Mouse (Mus musculus) CH12.LX (cell line): ENCODE data around the gene Cep70. TPM values are rescaled to one million over a fixed set of nuclear protein-coding genes. Genes with fewer than 3 reads are reported as not detected.

Experiments used
- DNase-seq: peaks from one replicate; pipeline ENCODE4 v3.0.0-alpha.2; 2013; ENCODE audit errors: extremely low read depth
- H3K27ac ChIP-seq: 2 replicates; pipeline ENCODE4 v1.5.1; 2012; ENCODE audit warnings: low read depth, mild to moderate bottlenecking, control low read depth, moderate library complexity; ENCODE audit not compliant: insufficient read depth
- H3K27me3 ChIP-seq: replicated peaks from 2 replicates; pipeline ENCODE3; 2012; ENCODE audit warnings: inconsistent platforms
- H3K36me3 ChIP-seq, 2 experiments: replicated peaks in 1 of 2; 2 replicates each; pipeline versions ENCODE3 to v1.6.1; 2012; ENCODE audit warnings: inconsistent platforms in 1 of 2, low read length in 1 of 2, mild to moderate bottlenecking in 1 of 2, mixed read lengths in 1 of 2, moderate library complexity in 1 of 2; ENCODE audit not compliant: control insufficient read depth in 1 of 2, insufficient read depth in 1 of 2
- H3K4me1 ChIP-seq, 2 experiments: 2 replicates each; pipeline ENCODE4 v1.6.1; 2012; ENCODE audit warnings: inconsistent platforms in 1 of 2, moderate library complexity in 1 of 2; ENCODE audit not compliant: insufficient read depth in 2 of 2, control insufficient read depth in 1 of 2
- H3K4me2 ChIP-seq: 2 replicates; pipeline ENCODE4 v1.6.1; 2012; ENCODE audit warnings: low read depth, mild to moderate bottlenecking, control low read depth; ENCODE audit not compliant: poor library complexity, insufficient read depth, severe bottlenecking
- H3K4me3 ChIP-seq, 3 experiments: fragments of 150-350 bp in 1 of 3; sonication (generic) in 1 of 3; replicated peaks in 1 of 3; 2 replicates each; pipeline versions ENCODE3 to v1.5.1; 2011 to 2012; ENCODE audit warnings: low read depth in 2 of 3, low read length in 2 of 3, mild to moderate bottlenecking in 2 of 3, moderate library complexity in 2 of 3, control low read depth in 1 of 3, improper control_type of control experiment in 1 of 3, inconsistent platforms in 1 of 3, mixed read lengths in 1 of 3; ENCODE audit not compliant: poor library complexity in 1 of 3
- H3K79me2 ChIP-seq: replicated peaks from 2 replicates; pipeline ENCODE4 v1.6.1; 2012; ENCODE audit warnings: mild to moderate bottlenecking, moderate library complexity; ENCODE audit not compliant: control insufficient read depth, poor library complexity, insufficient read depth, severe bottlenecking; ENCODE audit errors: extremely low read depth
- H3K9ac ChIP-seq: 2 replicates; pipeline ENCODE4 v1.6.1; 2012; ENCODE audit warnings: low read depth, mild to moderate bottlenecking, control low read depth, moderate library complexity; ENCODE audit not compliant: insufficient read depth
- H3K9me3 ChIP-seq: replicated peaks from 2 replicates; pipeline ENCODE3; 2012; ENCODE audit warnings: low read length, inconsistent platforms, mixed read lengths
- ETS1 ChIP-seq: conservative IDR thresholded peaks from 2 replicates; pipeline ENCODE4 v1.6.1; 2012; ENCODE audit warnings: low read depth, mild to moderate bottlenecking, inconsistent platforms, low read length, improper control_type of control experiment, moderate library complexity
- MAZ ChIP-seq: IDR thresholded peaks from 2 replicates; pipeline ENCODE4 v1.6.1; 2012; ENCODE audit warnings: low read depth, mild to moderate bottlenecking, inconsistent platforms, low read length, improper control_type of control experiment, moderate library complexity
- MXI1 ChIP-seq: IDR thresholded peaks from 2 replicates; pipeline ENCODE4 v1.6.1; 2011; ENCODE audit warnings: mild to moderate bottlenecking, low read depth, low read length, improper control_type of control experiment
- NRF1 ChIP-seq: IDR thresholded peaks from 2 replicates; pipeline ENCODE4 v1.6.1; 2014; ENCODE audit warnings: low read depth, mild to moderate bottlenecking, inconsistent platforms, low read length, improper control_type of control experiment, moderate library complexity
- POLR2A ChIP-seq: IDR thresholded peaks from 2 replicates; pipeline ENCODE4 v1.6.1; 2011; ENCODE audit warnings: low read depth, mild to moderate bottlenecking, improper control_type of control experiment, low read length
- POLR2AphosphoS2 ChIP-seq: IDR thresholded peaks from 2 replicates; pipeline ENCODE4 v1.6.1; 2011; ENCODE audit warnings: low read depth, low read length, improper control_type of control experiment
- SIN3A ChIP-seq: IDR thresholded peaks from 2 replicates; pipeline ENCODE4 v1.6.1; 2012; ENCODE audit warnings: low read length, improper control_type of control experiment, inconsistent platforms
- TBP ChIP-seq: conservative IDR thresholded peaks from 2 replicates; pipeline ENCODE4 v1.6.1; 2011; ENCODE audit warnings: low read depth, low read length, improper control_type of control experiment
- USF1 ChIP-seq: IDR thresholded peaks from 2 replicates; pipeline ENCODE4 v1.6.1; 2014; ENCODE audit warnings: low read depth, mild to moderate bottlenecking, inconsistent platforms, low read length, improper control_type of control experiment
- dilution Hi-C: fragments of 300-500 bp; cut with MboI; formaldehyde crosslinking; loops from 2 replicates; pipeline ENCODE4 v1.14.3; 2020; ENCODE audit warnings: low sequenced_read_pairs; ENCODE audit not compliant: extremely low pct_unique_long_range_greater_than_20kb, extremely low pct_ligation_motif_present
- in situ Hi-C: fragments of 300-500 bp; cut with MboI; formaldehyde crosslinking; loops from 3 replicates; pipeline ENCODE4 v1.14.3; 2019; ENCODE audit warnings: low sequenced_read_pairs, low pct_ligation_motif_present, low pct_unique_long_range_greater_than_20kb, mixed read lengths
- polyA plus RNA-seq: library from polyadenylated mRNA; unstranded; fragments of >175 nt; gene quantifications from 2 replicates; pipeline ENCODE4 v1.2.1, GENCODE M21; 2012; ENCODE audit warnings: low read depth; ENCODE audit not compliant: insufficient read length
- total RNA-seq, 2 experiments: library from RNA; depleted of rRNA; stranded (reverse); fragments of 300-350 nt in 1 of 2; fragments of >200 nt in 1 of 2; gene quantifications; 2 replicates each; pipeline ENCODE4 v1.2.3; 2012 to 2014

Gene Cep70
- total and polyA plus RNA-seq, 3 experiments, result 9.7 to 22.9 (median 10.2) TPM

GRCm38 (mm10) chr9:99258891-99259290, 15.7 kb downstream of the Cep70 start:
- Histone ChIP-seq H3K36me3 (peaks cover 6 to 37% of the 10 kb centered on the region in 2 experiments), H3K27ac (no peak overlapping the region), H3K4me1 (peaks cover 0 to 4% of the 10 kb centered on the region in 2 experiments; a peak in 1 of 4 replicates), H3K27me3 (no peaks in the 10 kb centered on the region), H3K79me2 (no peaks in the 10 kb centered on the region), H3K4me3 (no peak overlapping the region), H3K9me3 (no peaks in the 10 kb centered on the region), H3K9ac (no peak overlapping the region), H3K4me2 (no peak overlapping the region)
- TF ChIP-seq MXI1 (no peak), NRF1 (no peak), USF1 (no peak), ETS1 (no peak)
- in situ Hi-C loops (no loop called here), dilution Hi-C loops (no loop called here)
- DNase-seq, result no peak

GRCm38 (mm10) chr9:99304296-99304695, 61.1 kb downstream of the Cep70 start:
- no peak overlapping the region for H3K4me3 ChIP-seq
- H3K4me2 ChIP-seq, result no peak overlapping the region
- TF ChIP-seq MAZ, result no peak
- no peaks in the 10 kb centered on the region for H3K9me3 ChIP-seq
- H3K27me3 ChIP-seq, result no peaks in the 10 kb centered on the region
- in situ Hi-C loops (no loop called here), dilution Hi-C loops (no loop called here)
- no peak overlapping the region for H3K9ac ChIP-seq
- peaks cover 0 to 6% of the 10 kb centered on the region in 2 experiments for H3K36me3 ChIP-seq
- H3K27ac ChIP-seq, result no peak overlapping the region
- no peaks in the 10 kb centered on the region for H3K79me2 ChIP-seq
- DNase-seq, result no peak
- H3K4me1 ChIP-seq, result peaks cover 0 to 14% of the 10 kb centered on the region in 2 experiments; a peak in 1 of 4 replicates

GRCm38 (mm10) chr9:99306226-99306625, 63.1 kb downstream of the Cep70 start:
- Histone ChIP-seq H3K9ac (no peak overlapping the region), H3K27ac (no peak overlapping the region), H3K4me2 (no peak overlapping the region), H3K4me1 (peaks cover 0 to 8% of the 10 kb centered on the region in 2 experiments; a peak in 1 of 4 replicates), H3K36me3 (peaks cover 0 to 6% of the 10 kb centered on the region in 2 experiments), H3K79me2 (no peaks in the 10 kb centered on the region), H3K9me3 (no peaks in the 10 kb centered on the region), H3K4me3 (no peak overlapping the region), H3K27me3 (no peaks in the 10 kb centered on the region)
- in situ Hi-C loops, result no loop called here
- no peak for DNase-seq
- dilution Hi-C loops, result no loop called here
- TF ChIP-seq MAZ, result no peak
- no peak for TF ChIP-seq POLR2AphosphoS2
- TF ChIP-seq SIN3A, result no peak
- TF ChIP-seq NRF1, result no peak
- no peak for TF ChIP-seq TBP
- no peak for TF ChIP-seq POLR2A
